Mouse (Mus musculus): ENCODE measurements around the gene Gpr19. TPM values are rescaled to one million over a fixed set of nuclear protein-coding genes. Genes with fewer than 3 reads are reported as not detected.

Gpr19 gene
- total RNA-seq (2017) = 4.6 and 9.9 TPM in 2 replicates

DNA sequence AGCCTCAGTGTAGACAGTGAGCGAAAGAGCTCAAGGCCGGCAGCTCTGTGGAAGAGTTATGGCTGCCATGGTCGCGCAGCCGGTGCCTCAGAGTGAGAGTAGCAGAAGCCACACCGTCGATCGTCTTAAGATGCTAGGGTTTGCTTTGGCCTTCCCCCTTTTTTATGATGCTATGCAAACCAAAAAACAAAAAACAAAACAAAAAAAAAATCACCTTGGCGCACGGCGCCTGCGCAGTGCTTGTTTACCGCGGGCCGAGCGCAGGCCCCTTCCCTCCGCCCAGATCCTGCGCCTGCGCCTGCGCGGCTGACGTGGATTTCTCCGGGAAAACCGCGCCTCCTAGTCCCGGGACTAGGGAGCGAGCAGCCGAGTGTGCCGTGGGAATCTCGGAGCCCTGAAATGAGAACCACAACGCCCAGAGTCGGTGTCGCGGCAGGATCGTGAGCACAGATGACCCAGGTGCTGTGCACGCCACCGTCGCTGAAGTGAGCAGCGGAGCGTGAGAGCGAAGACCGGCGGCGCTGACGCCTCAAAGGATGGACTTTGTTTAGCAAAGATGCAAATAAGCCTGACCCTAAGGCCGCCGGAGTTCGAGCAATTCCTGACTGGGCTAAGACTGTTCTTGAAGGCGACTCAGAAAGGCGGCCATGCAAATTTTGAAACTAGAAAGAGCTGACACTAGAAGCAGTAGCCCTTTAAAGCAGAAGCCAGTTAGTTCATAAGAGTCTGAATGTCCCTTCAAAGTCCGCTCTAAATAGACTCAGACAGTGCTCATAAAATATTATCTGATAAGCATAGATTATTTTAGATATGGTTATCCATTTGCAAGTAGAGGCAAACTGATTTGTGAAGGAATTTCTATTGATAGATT, at the start of gene Gpr19:
TSS of gene Gpr19 (minus strand) at position 484 of the 871 bp plus-strand sequence.
- ATAC-seq (replicated peaks in 1 of 2; ENCODE audit: insufficient read depth in 1 of 2, low FRiP score in 2 of 2, low TSS enrichment in 1 of 2, low read depth in 1 of 2, poor library complexity in 2 of 2, severe bottlenecking in 2 of 2) = peak; percentile 58 to 64

DNA sequence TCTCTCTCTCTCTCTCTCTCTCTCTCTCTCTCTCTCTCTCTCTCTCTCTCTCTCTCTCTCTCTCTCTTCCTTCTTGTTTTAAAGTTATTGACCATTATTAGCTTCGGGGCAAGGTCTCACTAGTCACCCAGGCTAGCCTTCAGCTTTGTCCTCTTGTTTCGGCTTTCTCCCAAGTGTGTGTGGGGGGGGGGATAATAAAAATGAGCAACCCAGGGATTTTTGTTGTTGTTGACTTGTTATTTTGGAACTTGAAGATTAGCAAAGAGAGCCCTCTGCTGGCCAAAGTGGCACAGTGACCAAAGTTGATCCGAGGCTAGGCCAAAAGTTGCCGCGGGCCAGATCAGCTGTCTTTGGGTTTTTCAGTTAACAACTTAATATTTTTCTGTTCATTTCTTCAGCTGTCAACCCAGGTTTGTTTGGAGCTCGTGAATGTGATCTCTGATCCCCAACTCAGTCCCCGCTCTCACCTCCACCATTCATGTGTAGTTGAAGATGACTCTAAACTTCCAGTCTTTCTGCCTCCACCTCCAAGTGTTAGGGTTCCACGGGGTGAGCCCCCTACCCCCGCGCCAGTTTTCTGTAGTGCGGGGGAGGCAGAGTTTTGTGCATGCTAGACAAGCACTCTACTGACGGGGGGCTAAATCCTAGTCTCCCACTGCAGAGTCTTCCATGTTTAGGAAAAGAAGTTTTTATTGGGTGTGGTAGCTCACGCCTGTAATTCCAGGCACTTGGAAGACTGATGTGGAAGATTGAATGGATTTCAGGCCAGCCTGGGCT, 49.1 kb upstream of the Gpr19 start:
- ATAC-seq (replicated peaks in 1 of 2; ENCODE audit: insufficient read depth in 1 of 2, low FRiP score in 2 of 2, low TSS enrichment in 1 of 2, low read depth in 1 of 2, poor library complexity in 2 of 2, severe bottlenecking in 2 of 2) = peak; percentile 59 to 61; a peak in 3 of 4 replicates

DNA sequence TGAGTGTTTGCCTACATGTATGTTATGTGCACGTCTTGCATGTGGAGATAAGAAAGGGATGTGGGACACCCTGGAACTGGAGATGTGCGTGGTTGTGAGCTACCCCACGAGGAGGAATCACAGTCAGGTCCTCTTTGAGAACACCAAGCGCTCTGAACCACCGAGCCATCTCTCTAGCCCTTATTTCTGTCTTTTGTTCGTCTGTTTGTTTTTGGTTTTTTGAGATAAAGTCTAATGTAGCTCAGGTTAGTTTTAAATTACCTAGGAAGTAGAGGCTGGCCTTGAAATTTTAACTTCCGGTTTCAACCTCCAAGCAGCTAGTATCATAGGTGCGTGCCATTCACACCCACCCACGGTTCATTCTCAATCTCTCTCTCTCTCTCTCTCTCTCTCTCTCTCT, 48.5 kb upstream of the Gpr19 start:
- ATAC-seq (replicated peaks in 1 of 2; ENCODE audit: insufficient read depth in 1 of 2, low FRiP score in 2 of 2, low TSS enrichment in 1 of 2, low read depth in 1 of 2, poor library complexity in 2 of 2, severe bottlenecking in 2 of 2) = no peak

DNA sequence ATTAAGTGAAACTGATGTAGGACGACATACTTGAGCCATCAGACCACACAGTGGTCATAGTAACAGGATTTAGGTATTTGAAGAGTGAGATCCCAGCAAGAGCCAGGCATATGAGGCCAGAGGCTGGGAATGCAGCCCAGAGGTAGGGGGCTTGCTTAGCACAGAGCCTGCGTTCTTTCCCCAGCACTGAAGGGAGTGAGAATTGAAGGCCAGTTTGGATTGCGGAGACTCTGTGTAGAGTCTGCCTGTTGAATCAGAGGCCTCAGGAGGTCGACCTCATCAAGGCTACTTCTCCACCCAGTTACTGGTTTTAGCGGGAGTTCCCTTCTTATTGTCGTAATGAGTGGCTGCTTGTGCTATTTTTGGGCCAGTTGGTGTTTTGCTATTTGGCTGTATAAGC, 47.7 kb upstream of the Gpr19 start:
- no peak for ATAC-seq (replicated peaks in 1 of 2; ENCODE audit: insufficient read depth in 1 of 2, low FRiP score in 2 of 2, low TSS enrichment in 1 of 2, low read depth in 1 of 2, poor library complexity in 2 of 2, severe bottlenecking in 2 of 2)

DNA sequence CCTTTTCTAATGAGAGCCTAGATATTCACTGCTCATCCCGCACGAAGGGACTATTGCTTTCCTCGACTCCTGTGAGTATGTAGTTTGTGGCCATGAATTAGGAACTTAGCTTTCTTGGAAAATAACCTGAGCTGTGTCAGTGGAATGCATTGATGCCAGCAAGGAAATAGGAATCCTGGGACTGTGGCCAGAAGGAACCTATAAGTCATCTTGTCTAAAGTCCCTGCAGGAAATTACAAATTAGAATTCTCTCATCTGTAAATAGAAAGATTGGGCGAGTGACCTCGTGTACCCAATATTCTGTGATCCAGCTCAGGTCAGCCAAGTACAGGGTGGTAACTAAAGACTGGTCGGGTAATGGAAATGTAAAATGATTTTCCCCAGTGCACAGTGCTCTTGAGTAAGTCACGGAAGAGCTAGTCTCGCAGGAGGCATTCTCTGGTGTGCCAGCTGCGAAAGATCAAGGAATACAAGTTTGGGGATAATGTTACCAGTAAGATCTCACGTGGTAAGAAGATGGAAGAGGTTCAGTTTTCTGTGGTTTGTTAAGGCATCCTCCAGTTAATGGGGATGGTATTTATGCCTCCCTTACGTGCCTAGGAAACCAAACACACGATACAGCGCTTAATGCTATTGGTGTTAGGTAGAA, 45.5 kb upstream of the Gpr19 start:
- ATAC-seq (replicated peaks in 1 of 2; ENCODE audit: insufficient read depth in 1 of 2, low FRiP score in 2 of 2, low TSS enrichment in 1 of 2, low read depth in 1 of 2, poor library complexity in 2 of 2, severe bottlenecking in 2 of 2) = no peak

DNA sequence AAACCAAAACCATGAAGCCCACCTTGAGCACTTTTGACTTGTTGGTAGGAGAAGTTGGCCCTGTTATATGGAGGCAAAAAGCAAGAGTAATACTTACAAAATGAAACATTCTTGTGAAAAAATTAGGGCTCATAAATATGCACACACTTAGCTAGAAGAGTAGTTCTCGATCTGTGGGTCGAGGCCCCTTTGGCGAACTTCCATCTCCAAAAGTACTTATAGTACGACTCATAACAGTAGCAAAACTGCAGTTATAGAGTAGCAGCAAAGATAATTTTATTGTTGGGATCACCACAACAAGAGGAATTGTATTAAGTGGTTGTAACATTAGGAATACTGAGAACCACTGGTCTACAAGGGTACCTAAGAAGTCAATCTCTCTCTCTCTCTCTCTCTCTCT, 41.4 kb upstream of the Gpr19 start:
- no peak for ATAC-seq (replicated peaks in 1 of 2; ENCODE audit: insufficient read depth in 1 of 2, low FRiP score in 2 of 2, low TSS enrichment in 1 of 2, low read depth in 1 of 2, poor library complexity in 2 of 2, severe bottlenecking in 2 of 2)

DNA sequence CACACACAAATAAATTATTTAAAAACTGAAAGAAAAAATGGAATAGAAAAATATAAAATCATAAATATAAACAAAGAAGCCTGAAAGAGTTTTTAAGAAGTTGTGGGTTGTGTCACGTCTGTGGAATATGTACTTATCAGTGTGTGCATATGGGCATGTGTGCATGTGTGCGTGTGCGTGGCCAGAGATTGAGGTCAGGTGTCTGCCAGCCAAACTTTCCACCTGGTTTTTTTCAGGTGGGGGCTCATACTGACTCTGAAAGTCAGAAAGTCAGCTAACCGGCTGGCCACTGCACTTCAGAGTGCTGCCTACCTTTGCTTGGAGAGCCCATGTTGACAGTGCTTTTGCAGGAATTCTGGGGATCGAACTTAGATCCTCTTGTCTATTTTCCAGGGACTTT, 35.9 kb upstream of the Gpr19 start:
- no peak for ATAC-seq (replicated peaks in 1 of 2; ENCODE audit: insufficient read depth in 1 of 2, low FRiP score in 2 of 2, low TSS enrichment in 1 of 2, low read depth in 1 of 2, poor library complexity in 2 of 2, severe bottlenecking in 2 of 2)

DNA sequence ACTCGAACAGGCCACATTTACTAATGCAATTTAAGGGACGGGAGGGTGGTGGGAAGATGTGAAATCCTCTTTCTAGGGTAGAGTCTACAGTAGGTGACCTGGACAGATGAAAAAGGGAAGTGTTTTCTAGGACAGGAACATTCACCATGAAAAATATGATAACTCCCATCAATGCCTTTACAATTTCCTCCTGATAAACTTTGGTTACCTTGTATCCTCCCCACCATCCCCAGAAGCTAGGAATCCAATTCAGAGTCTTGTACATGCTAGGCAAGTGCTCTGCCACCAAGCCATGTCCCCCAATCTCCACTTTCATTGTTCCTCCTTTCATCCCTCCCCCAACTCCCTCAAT, 34.8 kb upstream of the Gpr19 start:
- no peak for ATAC-seq (replicated peaks in 1 of 2; ENCODE audit: insufficient read depth in 1 of 2, low FRiP score in 2 of 2, low TSS enrichment in 1 of 2, low read depth in 1 of 2, poor library complexity in 2 of 2, severe bottlenecking in 2 of 2)

DNA sequence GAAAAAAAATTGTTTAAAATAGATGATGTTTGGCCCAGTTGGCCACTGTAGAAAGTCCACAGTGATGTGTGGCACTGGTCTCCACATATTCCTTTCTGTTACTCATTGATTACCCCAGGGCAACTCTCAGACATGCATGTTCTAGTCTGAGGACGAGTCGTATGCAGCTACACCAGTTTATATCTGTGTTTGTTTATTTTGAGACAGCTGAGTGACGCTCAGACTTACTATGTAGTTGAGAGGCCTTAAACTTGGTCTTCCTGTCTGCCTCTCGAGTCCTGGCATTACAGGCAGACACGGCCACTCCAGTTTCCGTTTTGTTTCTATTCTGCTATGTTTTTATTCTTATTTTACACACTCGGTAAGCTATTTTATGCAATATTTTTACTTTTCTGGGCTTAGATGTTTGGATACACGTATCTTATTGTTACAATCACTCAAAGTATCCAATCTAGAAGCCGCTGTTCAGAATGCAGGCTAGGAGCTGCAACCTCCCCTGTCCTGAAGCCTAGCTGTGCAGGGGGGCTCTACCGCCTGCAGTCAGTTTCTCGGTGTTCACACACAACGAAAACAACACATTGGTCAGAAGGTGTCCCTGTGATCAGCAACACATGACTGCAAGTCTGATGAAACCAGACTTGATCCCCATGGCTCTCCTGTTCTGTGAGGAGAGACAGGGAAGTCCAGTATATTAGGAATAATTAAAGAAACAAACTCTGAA, 34.3 kb upstream of the Gpr19 start:
- ATAC-seq (replicated peaks in 1 of 2; ENCODE audit: insufficient read depth in 1 of 2, low FRiP score in 2 of 2, low TSS enrichment in 1 of 2, low read depth in 1 of 2, poor library complexity in 2 of 2, severe bottlenecking in 2 of 2) = no peak

DNA sequence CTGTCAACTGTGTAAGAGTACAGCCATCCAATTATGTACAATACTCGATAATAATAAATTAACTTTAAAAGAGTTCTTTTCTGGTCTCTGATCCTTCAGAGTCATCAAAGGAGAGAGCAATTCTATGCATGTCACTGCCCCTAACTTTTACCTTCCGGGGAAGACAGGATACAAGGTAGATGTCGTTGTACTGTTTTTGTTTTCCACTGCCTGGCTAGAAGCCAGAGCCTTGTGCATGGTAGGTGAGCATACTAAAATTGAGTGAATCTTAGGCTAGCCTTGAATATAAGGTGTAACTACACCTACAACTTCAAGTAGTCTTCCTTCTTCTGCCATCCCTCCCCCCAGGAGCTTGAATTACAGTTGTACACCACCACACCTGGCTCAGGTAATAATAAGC, 32.8 kb upstream of the Gpr19 start:
- ATAC-seq (replicated peaks in 1 of 2; ENCODE audit: insufficient read depth in 1 of 2, low FRiP score in 2 of 2, low TSS enrichment in 1 of 2, low read depth in 1 of 2, poor library complexity in 2 of 2, severe bottlenecking in 2 of 2) = no peak

DNA sequence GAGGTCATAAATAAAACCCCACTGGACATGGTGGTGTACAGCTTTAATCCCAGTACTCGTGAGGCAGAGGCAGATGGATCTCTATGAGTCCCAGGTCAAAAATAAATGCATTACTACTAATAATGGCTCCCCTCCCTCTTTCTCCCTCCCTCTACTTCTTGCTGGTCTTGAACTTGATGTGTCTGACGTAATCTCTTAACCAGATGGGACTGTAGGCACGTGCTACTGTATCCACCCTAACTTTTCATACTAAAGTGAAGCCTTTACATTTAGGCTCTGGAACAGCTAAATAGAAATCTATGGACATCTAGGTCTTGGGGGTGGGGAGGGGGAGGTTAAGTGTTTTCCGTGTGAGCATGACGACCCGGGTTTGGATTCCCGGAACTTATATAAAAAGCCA, 32.0 kb upstream of the Gpr19 start:
- no peak for ATAC-seq (replicated peaks in 1 of 2; ENCODE audit: insufficient read depth in 1 of 2, low FRiP score in 2 of 2, low TSS enrichment in 1 of 2, low read depth in 1 of 2, poor library complexity in 2 of 2, severe bottlenecking in 2 of 2)

DNA sequence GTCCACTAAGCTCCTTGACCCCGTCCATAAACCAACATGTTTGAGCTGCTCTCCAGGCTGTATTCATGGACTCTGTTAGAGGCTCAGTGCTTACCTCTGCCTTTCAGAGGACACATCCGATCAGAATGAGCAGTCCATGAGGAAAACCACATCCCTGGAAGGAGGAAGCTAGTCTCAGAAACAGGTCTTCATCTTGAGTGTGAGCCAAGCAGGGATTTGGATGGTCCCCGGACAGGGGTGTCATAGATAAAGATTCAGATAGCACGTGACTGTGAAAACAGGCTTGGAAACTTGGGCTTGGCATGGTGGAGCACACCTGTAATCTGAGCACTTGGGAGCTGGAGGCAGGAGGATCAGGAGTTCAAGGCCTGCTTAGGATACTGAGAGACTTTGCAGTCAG, 31.5 kb upstream of the Gpr19 start:
- ATAC-seq (replicated peaks in 1 of 2; ENCODE audit: insufficient read depth in 1 of 2, low FRiP score in 2 of 2, low TSS enrichment in 1 of 2, low read depth in 1 of 2, poor library complexity in 2 of 2, severe bottlenecking in 2 of 2) = no peak

DNA sequence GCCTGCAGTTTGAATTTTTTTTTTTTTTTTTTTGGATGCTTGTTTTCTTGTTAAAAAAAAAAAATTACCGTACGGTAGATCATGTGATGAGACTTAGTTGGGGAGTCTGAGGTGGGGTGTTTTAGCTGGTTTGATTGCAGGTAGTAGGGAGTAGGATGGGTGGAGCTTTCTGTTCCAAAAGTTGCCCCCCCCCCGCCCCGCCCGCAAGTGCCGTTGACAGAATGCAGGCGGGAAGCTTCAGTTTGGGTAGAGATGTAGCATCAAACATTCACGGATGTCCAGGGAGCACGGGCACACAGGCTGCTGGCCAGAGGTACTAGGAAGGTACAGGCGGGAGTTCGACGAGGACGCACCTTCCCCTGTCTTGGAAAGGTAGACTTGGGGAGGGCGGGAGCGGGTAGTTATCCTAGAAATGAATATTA, 30.5 kb upstream of the Gpr19 start:
- no peak for ATAC-seq (replicated peaks in 1 of 2; ENCODE audit: insufficient read depth in 1 of 2, low FRiP score in 2 of 2, low TSS enrichment in 1 of 2, low read depth in 1 of 2, poor library complexity in 2 of 2, severe bottlenecking in 2 of 2)

DNA sequence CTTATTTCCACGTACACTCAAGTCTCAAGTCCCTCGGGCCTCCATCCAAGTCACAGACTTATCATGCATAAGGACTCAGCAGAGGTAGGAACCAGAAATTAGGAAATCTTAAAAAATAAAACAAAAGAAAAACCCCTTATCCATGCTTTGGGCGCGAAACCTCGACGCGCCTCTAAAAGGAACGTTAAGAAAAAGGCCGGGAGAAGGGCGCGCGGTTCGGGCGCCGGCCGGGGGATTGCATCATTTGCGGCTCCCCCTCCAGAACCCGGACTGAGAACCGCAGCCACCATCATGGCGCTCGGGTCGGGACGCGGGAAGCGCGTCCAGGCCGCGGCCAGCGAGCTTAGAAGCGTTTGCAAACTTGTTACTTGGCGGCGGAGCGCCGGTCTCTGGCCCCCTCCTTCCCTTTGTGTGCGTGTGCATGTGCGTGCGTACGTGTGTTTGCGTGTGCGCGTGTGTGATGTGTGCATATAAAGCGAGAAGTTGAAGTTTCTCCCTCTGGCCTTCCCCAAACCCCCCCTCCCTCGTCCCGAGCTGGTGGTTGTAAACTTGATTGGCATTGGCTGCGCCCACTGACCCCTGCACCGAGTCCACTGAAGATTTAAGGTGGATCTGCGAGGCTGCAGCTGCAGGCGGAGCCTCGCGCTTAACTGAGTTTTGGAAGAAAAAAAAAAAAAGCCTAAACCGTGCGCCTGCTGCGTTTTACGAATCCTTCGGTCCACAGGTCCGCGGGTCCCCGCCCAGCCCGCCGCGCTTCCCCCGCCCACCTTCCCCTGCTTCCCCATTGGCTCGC, 29.9 kb upstream of the Gpr19 start:
- peak; percentile 84 to 85 for ATAC-seq (replicated peaks in 1 of 2; ENCODE audit: insufficient read depth in 1 of 2, low FRiP score in 2 of 2, low TSS enrichment in 1 of 2, low read depth in 1 of 2, poor library complexity in 2 of 2, severe bottlenecking in 2 of 2)

DNA sequence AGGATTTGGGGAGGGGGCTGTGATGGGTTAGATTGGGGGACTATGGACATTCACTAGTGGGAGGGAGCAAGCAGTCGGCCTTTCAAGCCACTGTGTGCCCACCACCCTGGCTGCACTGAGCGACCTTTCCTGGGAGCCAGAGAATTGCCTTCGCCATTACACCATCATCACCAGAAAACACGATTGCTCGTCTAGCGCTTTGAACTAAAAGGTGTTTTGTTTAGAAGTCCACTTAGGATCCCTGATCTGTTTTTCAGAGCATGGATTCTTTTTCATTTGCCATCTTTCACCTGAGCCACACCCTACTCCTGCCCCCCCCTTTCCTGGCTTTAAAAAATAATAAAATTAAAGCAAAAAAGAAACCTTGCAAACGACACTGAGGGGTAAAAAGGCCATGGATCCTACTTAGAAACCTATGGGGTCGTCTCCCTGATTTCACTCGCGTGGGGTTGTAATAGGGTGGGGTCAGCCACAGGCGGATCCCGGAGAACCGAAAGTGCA, 29.3 kb upstream of the Gpr19 start:
- ATAC-seq (replicated peaks in 1 of 2; ENCODE audit: insufficient read depth in 1 of 2, low FRiP score in 2 of 2, low TSS enrichment in 1 of 2, low read depth in 1 of 2, poor library complexity in 2 of 2, severe bottlenecking in 2 of 2) = 0 out of 4 replicates have a peak, but pooled peaks of 1 of the 2 experiments have one; percentile 0

DNA sequence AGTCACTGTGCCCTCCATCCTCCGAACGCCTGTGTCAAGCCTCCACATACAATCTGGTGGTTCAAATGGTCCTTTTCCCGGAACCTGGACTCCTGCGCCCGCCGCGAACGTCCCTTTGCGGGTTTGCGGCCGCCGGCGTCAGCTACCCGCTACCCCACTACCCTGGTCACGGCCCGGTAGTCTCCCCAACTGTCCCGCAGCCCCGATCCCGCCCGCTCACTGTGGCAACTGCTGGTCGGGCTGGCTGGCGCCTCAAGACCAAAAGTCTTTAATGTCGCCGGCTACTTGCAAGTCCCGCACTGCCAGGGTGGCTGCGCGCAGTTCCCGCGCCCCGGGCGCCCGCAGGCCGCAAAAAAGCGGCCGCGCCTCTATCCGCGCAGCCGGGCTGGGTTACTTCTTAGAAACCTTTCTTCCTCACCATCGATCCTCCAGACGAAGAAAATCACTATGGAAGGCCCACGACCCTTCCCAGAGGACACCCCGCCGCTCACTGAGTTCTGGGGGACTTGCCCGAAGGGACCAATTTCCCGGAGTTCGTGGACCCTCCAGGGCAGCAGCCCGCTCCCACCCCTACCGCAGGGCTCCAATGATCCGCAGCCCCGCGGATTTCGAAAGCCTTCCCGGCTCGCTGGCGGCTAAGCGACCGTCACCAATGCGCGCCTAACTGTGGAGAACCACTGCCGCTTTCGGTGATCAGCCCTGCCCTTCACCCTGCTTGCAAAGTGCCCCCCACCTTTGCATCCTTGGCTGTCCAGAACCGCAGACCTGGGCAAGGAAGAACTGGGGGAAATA, 28.6 kb upstream of the Gpr19 start:
- peak; percentile 26 to 40; a peak in 2 of 4 replicates for ATAC-seq (replicated peaks in 1 of 2; ENCODE audit: insufficient read depth in 1 of 2, low FRiP score in 2 of 2, low TSS enrichment in 1 of 2, low read depth in 1 of 2, poor library complexity in 2 of 2, severe bottlenecking in 2 of 2)

Measured in hematopoietic stem cell, adult 5-6 weeks (primary cell).